Mouse (Mus musculus): ENCODE results near the gene Vkorc1. TPM values are rescaled to one million over a fixed set of nuclear protein-coding genes. Genes with fewer than 3 reads are reported as not detected.

The Vkorc1 gene
- polyA plus RNA-seq, 1 experiment from 2014 or later = 53.9 TPM

GRCm38 (mm10) chr7:127922451-127923275 is 27.2 kb upstream of the Vkorc1 start:
- peaks cover 3% of the 10 kb centered on the region for H3K36me3 ChIP-seq (ENCODE audit: control insufficient read depth, insufficient read depth, low read length)
- H3K4me1 ChIP-seq (ENCODE audit: control insufficient read depth, insufficient read depth, low read length) = no peaks in the 10 kb centered on the region
- no peaks in the 10 kb centered on the region for H3K27me3 ChIP-seq (ENCODE audit: control insufficient read depth, insufficient read depth, low read length)
- ATAC-seq (ENCODE audit: insufficient read depth, low FRiP score, low TSS enrichment) (no peak), DNase-seq (ENCODE audit: low spot score) (no peak)
- H3K9ac ChIP-seq (ENCODE audit: low read length) = no peak overlapping the region
- no peak overlapping the region for H3K4me3 ChIP-seq (ENCODE audit: low read depth, low read length)
- no peak overlapping the region for H3K4me2 ChIP-seq (ENCODE audit: low read depth)
- H3K27ac ChIP-seq (ENCODE audit: low read depth, low read length) = no peak overlapping the region
- no peaks in the 10 kb centered on the region for H3K9me3 ChIP-seq (ENCODE audit: control insufficient read depth, low read length)
- 86% methylated on average over 6 of the region's 6 CpGs for WGBS

DNA sequence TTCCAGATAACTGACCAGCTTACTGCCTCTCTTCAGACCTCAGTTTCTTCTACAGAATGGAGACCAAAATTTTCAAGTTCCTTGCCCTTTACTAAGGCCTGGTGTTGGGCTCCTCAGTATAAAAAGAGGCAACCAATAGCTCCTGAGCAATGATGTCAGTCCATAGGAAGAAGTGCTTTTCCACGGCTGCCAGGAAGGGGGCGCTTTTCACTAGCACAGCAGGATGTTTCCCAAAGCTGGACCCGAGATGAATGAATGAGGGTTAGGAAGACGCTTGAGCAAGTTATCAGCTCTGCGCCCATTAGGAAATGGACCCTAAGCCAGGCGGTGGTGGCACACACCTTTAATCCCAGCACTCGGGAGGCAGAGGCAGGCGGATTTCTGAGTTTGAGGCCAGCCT is 26.1 kb upstream of the Vkorc1 start:
- Histone ChIP-seq H3K4me3 (ENCODE audit: low read depth, low read length) (no peak overlapping the region), H3K36me3 (ENCODE audit: control insufficient read depth, insufficient read depth, low read length) (peaks cover 3% of the 10 kb centered on the region; the same call in 1 of the 2 replicates), H3K27me3 (ENCODE audit: control insufficient read depth, insufficient read depth, low read length) (no peaks in the 10 kb centered on the region), H3K9ac (ENCODE audit: low read length) (no peak overlapping the region), H3K27ac (ENCODE audit: low read depth, low read length) (no peak overlapping the region), H3K9me3 (ENCODE audit: control insufficient read depth, low read length) (no peaks in the 10 kb centered on the region), H3K4me1 (ENCODE audit: control insufficient read depth, insufficient read depth, low read length) (no peaks in the 10 kb centered on the region), H3K4me2 (ENCODE audit: low read depth) (no peak overlapping the region)
- 70% methylated on average over 8 of the region's 8 CpGs for WGBS
- ATAC-seq (ENCODE audit: insufficient read depth, low FRiP score, low TSS enrichment) (no peak), DNase-seq (ENCODE audit: low spot score) (no peak)

GRCm38 (mm10) chr7:127919290-127919689 is 23.9 kb upstream of the Vkorc1 start:
- H3K36me3 ChIP-seq (ENCODE audit: control insufficient read depth, insufficient read depth, low read length) = peaks cover 3% of the 10 kb centered on the region; the same call in 1 of the 2 replicates

GRCm38 (mm10) chr7:127918203-127918602 is 22.8 kb upstream of the Vkorc1 start:
- 0 out of 2 replicates have a peak, but pooled peaks cover under 1% of the 10 kb centered on the region for H3K4me1 ChIP-seq (ENCODE audit: control insufficient read depth, insufficient read depth, low read length)
- H3K4me3 ChIP-seq (ENCODE audit: low read depth, low read length) = no peak overlapping the region
- H3K9me3 ChIP-seq (ENCODE audit: control insufficient read depth, low read length) = no peaks in the 10 kb centered on the region
- WGBS = 56% methylated on average over 3 of the region's 3 CpGs
- no peak overlapping the region for H3K4me2 ChIP-seq (ENCODE audit: low read depth)
- no peak overlapping the region for H3K9ac ChIP-seq (ENCODE audit: low read length)
- ATAC-seq (ENCODE audit: insufficient read depth, low FRiP score, low TSS enrichment) (no peak), DNase-seq (ENCODE audit: low spot score) (peak; percentile 50)
- H3K27ac ChIP-seq (ENCODE audit: low read depth, low read length) = no peak overlapping the region
- no peaks in the 10 kb centered on the region for H3K27me3 ChIP-seq (ENCODE audit: control insufficient read depth, insufficient read depth, low read length)
- peaks cover 3% of the 10 kb centered on the region; the same call in 1 of the 2 replicates for H3K36me3 ChIP-seq (ENCODE audit: control insufficient read depth, insufficient read depth, low read length)

More at GRCm38 (mm10) chr7:127919290-127919689, 23.9 kb upstream of the Vkorc1 start:
- H3K27ac ChIP-seq (ENCODE audit: low read depth, low read length) = no peak overlapping the region
- ATAC-seq (ENCODE audit: insufficient read depth, low FRiP score, low TSS enrichment) (no peak), DNase-seq (ENCODE audit: low spot score) (peak; percentile 31)
- H3K27me3 ChIP-seq (ENCODE audit: control insufficient read depth, insufficient read depth, low read length) = no peaks in the 10 kb centered on the region
- H3K9ac ChIP-seq (ENCODE audit: low read length) = no peak overlapping the region
- H3K4me1 ChIP-seq (ENCODE audit: control insufficient read depth, insufficient read depth, low read length) = no peaks in the 10 kb centered on the region
- 76% methylated on average over 7 of the region's 7 CpGs for whole genome bisulfite sequencing
- H3K9me3 ChIP-seq (ENCODE audit: control insufficient read depth, low read length) = no peaks in the 10 kb centered on the region
- H3K4me2 ChIP-seq (ENCODE audit: low read depth) = no peak overlapping the region
- H3K4me3 ChIP-seq (ENCODE audit: low read depth, low read length) = no peak overlapping the region

DNA sequence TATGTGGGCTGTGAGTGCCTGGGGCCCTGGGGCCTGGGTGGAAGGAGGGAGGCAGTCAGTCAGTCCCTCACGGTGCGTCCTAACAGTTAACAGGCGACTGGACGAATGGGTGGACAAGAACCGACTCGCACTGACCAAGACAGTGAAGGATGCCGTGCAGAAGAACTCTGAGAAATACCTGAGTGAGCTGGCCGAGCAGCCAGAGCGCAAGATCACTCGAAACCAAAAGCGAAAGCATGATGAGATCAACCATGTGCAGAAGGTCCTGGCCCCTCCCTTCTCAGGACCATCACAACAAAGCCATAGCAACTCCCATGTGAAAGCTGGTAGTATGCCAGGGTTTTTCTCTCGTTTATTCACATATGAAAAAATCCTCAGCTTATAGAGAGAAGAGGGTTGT is 19.9 kb upstream of the Vkorc1 start:
- 0 out of 2 replicates have a peak, but pooled peaks cover 6% of the 10 kb centered on the region for H3K4me1 ChIP-seq (ENCODE audit: control insufficient read depth, insufficient read depth, low read length)
- DNase-seq (ENCODE audit: low spot score) (no peak), ATAC-seq (ENCODE audit: insufficient read depth, low FRiP score, low TSS enrichment) (no peak)
- H3K27ac ChIP-seq (ENCODE audit: low read depth, low read length) = no peak overlapping the region
- H3K4me3 ChIP-seq (ENCODE audit: low read depth, low read length) = no peak overlapping the region
- peaks cover 3% of the 10 kb centered on the region; the same call in 1 of the 2 replicates for H3K36me3 ChIP-seq (ENCODE audit: control insufficient read depth, insufficient read depth, low read length)
- H3K4me2 ChIP-seq (ENCODE audit: low read depth) = no peak overlapping the region
- H3K9ac ChIP-seq (ENCODE audit: low read length) = no peak overlapping the region
- 93% methylated on average over 12 of the region's 12 CpGs for WGBS
- no peaks in the 10 kb centered on the region for H3K9me3 ChIP-seq (ENCODE audit: control insufficient read depth, low read length)
- no peaks in the 10 kb centered on the region for H3K27me3 ChIP-seq (ENCODE audit: control insufficient read depth, insufficient read depth, low read length)

DNA sequence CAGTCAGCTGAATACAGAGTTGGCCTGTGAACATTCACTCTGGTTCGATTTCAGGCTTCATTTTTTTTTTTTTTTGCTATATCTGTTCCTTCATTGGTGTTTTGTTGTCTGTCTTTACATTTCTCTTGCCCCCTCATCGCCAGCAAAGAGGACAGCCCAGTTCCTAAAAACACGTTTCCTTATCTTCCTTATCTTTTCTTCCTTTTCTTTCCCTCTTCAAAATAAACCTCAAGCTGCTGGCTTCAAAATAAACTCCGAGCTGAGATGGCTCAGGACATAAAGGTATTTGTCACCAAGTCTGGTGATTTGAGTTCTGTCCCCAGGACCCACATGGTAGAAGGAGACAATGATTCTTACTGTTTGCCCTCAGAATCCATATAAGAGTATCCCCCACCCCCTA is 17.5 kb upstream of the Vkorc1 start:
- H3K4me3 ChIP-seq (ENCODE audit: low read depth, low read length) = peak overlapping the region; percentile 88
- H3K9me3 ChIP-seq (ENCODE audit: control insufficient read depth, low read length) = no peaks in the 10 kb centered on the region
- H3K9ac ChIP-seq (ENCODE audit: low read length) = peak overlapping the region; percentile 65
- no peak for ATAC-seq (ENCODE audit: insufficient read depth, low FRiP score, low TSS enrichment)
- no peak for DNase-seq (ENCODE audit: low spot score)
- no peak overlapping the region for H3K27ac ChIP-seq (ENCODE audit: low read depth, low read length)
- H3K27me3 ChIP-seq (ENCODE audit: control insufficient read depth, insufficient read depth, low read length) = no peaks in the 10 kb centered on the region
- peak overlapping the region; percentile 70 for H3K4me2 ChIP-seq (ENCODE audit: low read depth)
- WGBS = 24% methylated on average over 4 of the region's 4 CpGs
- peaks cover 10% of the 10 kb centered on the region for H3K36me3 ChIP-seq (ENCODE audit: control insufficient read depth, insufficient read depth, low read length)
- 0 out of 2 replicates have a peak, but pooled peaks cover 6% of the 10 kb centered on the region for H3K4me1 ChIP-seq (ENCODE audit: control insufficient read depth, insufficient read depth, low read length)

DNA sequence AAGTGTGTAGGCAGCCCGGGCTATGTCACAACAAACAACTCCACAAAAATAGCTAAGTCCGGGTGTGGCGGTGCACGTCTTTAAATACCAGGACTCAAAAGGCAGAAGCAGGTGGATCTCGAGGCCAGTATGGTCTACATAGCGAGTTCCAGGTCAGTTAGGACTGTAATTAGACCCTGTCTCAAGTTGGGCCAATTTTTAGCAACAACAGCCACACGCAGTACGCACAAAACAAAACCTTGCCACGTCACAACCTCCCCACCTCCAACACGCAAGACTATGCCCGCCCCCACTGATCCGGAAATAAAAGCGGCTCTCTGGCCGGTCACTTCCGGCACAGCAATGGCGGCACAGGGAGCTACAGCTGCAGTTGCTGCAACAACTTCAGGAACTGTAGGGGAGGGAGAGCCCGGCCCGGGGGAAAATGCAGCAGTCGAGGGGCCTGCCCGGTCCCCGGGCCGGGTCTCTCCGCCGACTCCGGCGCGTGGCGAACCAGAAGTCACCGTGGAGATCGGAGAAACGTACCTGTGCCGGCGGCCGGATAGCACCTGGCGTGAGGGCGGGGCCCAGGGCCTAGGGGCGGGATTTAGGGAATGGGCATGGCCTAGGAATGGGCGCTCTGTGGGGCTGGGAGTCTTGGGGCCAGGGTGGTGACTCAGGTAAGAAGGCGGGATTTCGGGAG is 16.9 kb upstream of the Vkorc1 start, which contains the start of gene Kat8:
Gene Kat8 (plus strand): TSS at position 327 of the 682 bp plus-strand sequence.
- DNase-seq (ENCODE audit: low spot score) = peak; percentile 90
- H3K4me1 ChIP-seq (ENCODE audit: control insufficient read depth, insufficient read depth, low read length) = 0 out of 2 replicates have a peak, but pooled peaks cover 6% of the 10 kb centered on the region
- WGBS = 2% methylated on average over 40 of the region's 40 CpGs
- H3K4me3 ChIP-seq (ENCODE audit: low read depth, low read length) = peak within 1 kb of the TSS; percentile 88
- H3K36me3 ChIP-seq (ENCODE audit: control insufficient read depth, insufficient read depth, low read length) = peaks cover 13% of the 10 kb centered on the region
- no peaks in the 10 kb centered on the region for H3K27me3 ChIP-seq (ENCODE audit: control insufficient read depth, insufficient read depth, low read length)
- H3K9me3 ChIP-seq (ENCODE audit: control insufficient read depth, low read length) = no peaks in the 10 kb centered on the region
- peak within 1 kb of the TSS; percentile 65 for H3K9ac ChIP-seq (ENCODE audit: low read length)
- H3K4me2 ChIP-seq (ENCODE audit: low read depth) = peak within 1 kb of the TSS; percentile 70
- peak; percentile 88 for ATAC-seq (ENCODE audit: insufficient read depth, low FRiP score, low TSS enrichment)
- no peak within 1 kb of the TSS for H3K27ac ChIP-seq (ENCODE audit: low read depth, low read length)

DNA sequence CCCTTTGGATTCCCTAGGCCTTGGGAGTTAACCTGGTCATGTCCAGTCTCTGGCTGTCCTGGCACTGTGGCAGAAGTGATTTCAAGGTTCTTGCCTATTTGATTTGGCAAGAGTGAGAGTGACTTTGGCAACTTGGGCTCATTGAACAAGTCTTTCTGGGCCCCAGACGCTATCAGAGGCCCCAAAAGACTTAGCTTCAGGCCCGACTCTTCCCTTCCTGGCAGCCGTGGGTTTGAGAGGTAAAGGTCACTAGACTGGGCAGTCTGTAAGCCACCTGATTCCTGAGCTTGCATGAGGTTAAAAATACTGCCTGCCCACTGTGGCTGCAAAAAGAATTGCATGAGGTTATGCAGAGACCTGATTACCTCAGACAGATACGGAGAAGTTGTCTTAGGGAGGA is 13.2 kb upstream of the Vkorc1 start:
- Histone ChIP-seq H3K27ac (ENCODE audit: low read depth, low read length) (no peak overlapping the region), H3K27me3 (ENCODE audit: control insufficient read depth, insufficient read depth, low read length) (no peaks in the 10 kb centered on the region), H3K36me3 (ENCODE audit: control insufficient read depth, insufficient read depth, low read length) (peaks cover 10% of the 10 kb centered on the region), H3K4me3 (ENCODE audit: low read depth, low read length) (no peak overlapping the region), H3K4me1 (ENCODE audit: control insufficient read depth, insufficient read depth, low read length) (0 out of 2 replicates have a peak, but pooled peaks cover 12% of the 10 kb centered on the region), H3K9me3 (ENCODE audit: control insufficient read depth, low read length) (no peaks in the 10 kb centered on the region), H3K9ac (ENCODE audit: low read length) (no peak overlapping the region), H3K4me2 (ENCODE audit: low read depth) (no peak overlapping the region)
- WGBS = 95% methylated on average over 4 of the region's 4 CpGs
- ATAC-seq (ENCODE audit: insufficient read depth, low FRiP score, low TSS enrichment) (no peak), DNase-seq (ENCODE audit: low spot score) (no peak)
